10 mouse cellular contexts compared by ENCODE assay signal in genomic region chr5:146424711-146425326, GRCm38 (mm10). TPM values are rescaled to one million over a fixed set of nuclear protein-coding genes. Genes with fewer than 3 reads are reported as not detected.
DNase-seq lines count a peak whose midpoint lies in the region; ATAC-seq and TF ChIP-seq lines count a peak whose summit lies in the region.
"Had no signal": no experiment of that assay in that cellular context is flagged by ENCODE, and none has a peak within 500 bp of the region (broad histone marks: within the 10 kb centered on the region; RNA-seq: fewer than 3 reads in every experiment).

No protein-coding gene starts in this region.

- peak; percentile 53 to 55 for DNase-seq in cerebellum, postnatal 14 days
- no peak for DNase-seq in cerebellum, adult 9-11 months
- DNase-seq in brain, embryonic 14.5 days (ENCODE audit: low read depth), result peak; percentile 69
- peak; percentile 35 to 65 for DNase-seq in heart, postnatal 14 days
- DNase-seq in left cerebral cortex, postnatal 4 days, result peak; percentile 77
- no peak for DNase-seq in stomach, postnatal 0 days (ENCODE audit: low spot score)
- DNase-seq in ovary, postnatal 10 days (ENCODE audit: low spot score), result no peak
- no peak for DNase-seq in embryo, embryonic 11 days

- no peaks in the 10 kb centered on the region for H3K36me3 ChIP-seq in stomach, postnatal 0 days (ENCODE audit: control insufficient read depth, insufficient read depth, low read length)
- H3K36me3 ChIP-seq: liver, embryonic 15.5 days had no signal

- TF ChIP-seq CTCF in brain, embryonic 14.5 days (IDR thresholded peaks at IDR 0.05; ENCODE audit: borderline replicate concordance, extremely low read depth, insufficient read depth, insufficient read length), result no peak
- no peak for TF ChIP-seq CTCF in stomach, postnatal 0 days (IDR thresholded peaks at IDR 0.05; ENCODE audit: low read depth)

- H3K4me2 ChIP-seq in stomach, postnatal 0 days (replicated peaks; ENCODE audit: low read depth), result no peak overlapping the region
- H3K4me2 ChIP-seq: liver, embryonic 15.5 days had no signal

- no peak overlapping the region for H3K27ac ChIP-seq in stomach, postnatal 0 days (replicated peaks)
- H3K27ac ChIP-seq: liver, embryonic 15.5 days had no signal

- 56% methylated on average over 8 of the region's 8 CpGs for WGBS in stomach, postnatal 0 days

- TF ChIP-seq POLR2A in brain, embryonic 14.5 days (IDR thresholded peaks at IDR 0.05; ENCODE audit: borderline replicate concordance, extremely low read depth, insufficient read depth, insufficient read length, poor library complexity, severe bottlenecking), result no peak

- intact Hi-C loops in heart, postnatal 14 days (cut with DNase I), result loop anchor here (5.0 kb wide), 1 partner anchor 93 kb away; no protein-coding TSS in a partner anchor
- intact Hi-C loops in left cerebral cortex, postnatal 4 days (cut with DNase I), result no loop called here

- no peaks in the 10 kb centered on the region for H3K27me3 ChIP-seq in stomach, postnatal 0 days (ENCODE audit: control insufficient read depth, insufficient read depth, low read length)
- H3K27me3 ChIP-seq: liver, embryonic 15.5 days had no signal

- H3K9me3 ChIP-seq in stomach, postnatal 0 days (ENCODE audit: control insufficient read depth, low read length), result no peaks in the 10 kb centered on the region
- H3K9me3 ChIP-seq: liver, embryonic 15.5 days had no signal

- ATAC-seq in stomach, postnatal 0 days (ENCODE audit: low FRiP score, low TSS enrichment), result no peak

- no peak overlapping the region for H3K4me3 ChIP-seq in stomach, postnatal 0 days (ENCODE audit: low read depth, low read length)
- H3K4me3 ChIP-seq: liver, embryonic 15.5 days had no signal

- no peaks in the 10 kb centered on the region for H3K4me1 ChIP-seq in stomach, postnatal 0 days (replicated peaks; ENCODE audit: control insufficient read depth, insufficient read depth)
- H3K4me1 ChIP-seq: liver, embryonic 15.5 days had no signal

- no peak overlapping the region for H3K9ac ChIP-seq in stomach, postnatal 0 days (ENCODE audit: low read length)
- H3K9ac ChIP-seq: liver, embryonic 15.5 days had no signal

- no peak for TF ChIP-seq EP300 in stomach, postnatal 0 days (optimal IDR thresholded peaks at IDR 0.05)

RNA-seq across cellular contexts. Expression of gene Wasf3, which starts 40.0 kb away (rescaled TPM):
- polyA plus RNA-seq in brain, embryonic 14.5 days (2012; rRNA removed), result 19.8 and 35.7 TPM in 2 replicates
- under 1 TPM; 0.31 to 0.39 TPM for total RNA-seq in heart, postnatal 14 days (2021)
- 10 to 100 TPM; 64.9 to 66.0 TPM for total RNA-seq in left cerebral cortex, postnatal 4 days (2021)
- polyA plus RNA-seq in stomach, postnatal 0 days (2015; fragmentation: Nextera tagmentation; extraction: Ambion mirVana), result 0.45 and 0.50 TPM in 2 replicates

RNA-seq across cellular contexts. Expression of gene Gm6408, which starts 56.9 kb away (rescaled TPM):
- polyA plus RNA-seq in brain, embryonic 14.5 days (2012; rRNA removed), result 0.07 TPM in 1 of 2 replicates, not detected in the other
- total RNA-seq in heart, postnatal 14 days (2021), result not detected
- not detected for total RNA-seq in left cerebral cortex, postnatal 4 days (2021)
- polyA plus RNA-seq in stomach, postnatal 0 days (2015; fragmentation: Nextera tagmentation; extraction: Ambion mirVana), result not detected in 2 replicates
- polyA plus RNA-seq: liver, embryonic 15.5 days; small intestine, adult 2 months had no signal

Comparison
In these comparisons a context has a peak if more than half of its experiments do, and no peak if none do; other contexts are left out.
1. DNase-seq: peak in cerebellum, postnatal 14 days (2 of 2), brain, embryonic 14.5 days (single experiment), heart, postnatal 14 days (2 of 2) and left cerebral cortex, postnatal 4 days (single experiment); none in cerebellum, adult 9-11 months (single experiment), stomach, postnatal 0 days (single experiment), ovary, postnatal 10 days (single experiment) and embryo, embryonic 11 days (single experiment).
2. RNA of gene Wasf3, which starts 40.0 kb away (total RNA-seq): 64.9 to 66.0 TPM in left cerebral cortex, postnatal 4 days; 0.31 to 0.39 TPM in heart, postnatal 14 days; every median in the first group is over 10 times any median in the second.